Mouse (Mus musculus) neutrophil, adult 65 days (primary cell): ENCODE data around the gene Ccdc136. TPM values are rescaled to one million over a fixed set of nuclear protein-coding genes. Genes with fewer than 3 reads are reported as not detected.

Experiments used
- total RNA-seq: library from RNA; stranded (reverse); gene quantifications from 2 replicates; pipeline ENCODE4 v1.2.4, GENCODE M21; 2023

Ccdc136 gene
- not detected in 2 replicates for total RNA-seq

GRCm38 (mm10) chr6:29395910-29396713 lies at the start of gene Ccdc136:
Ccdc136 (plus strand) TSS chr6:29396309.

GRCm38 (mm10) chr6:29347665-29348370 lies 48.3 kb upstream of the Ccdc136 start, which contains the start of gene Calu:
Calu (plus strand) TSS chr6:29348069.

GRCm38 (mm10) chr6:29388052-29388518 lies 8.0 kb upstream of the Ccdc136 start, which contains the start of gene Opn1sw:
Opn1sw (minus strand) TSS chr6:29388468.

GRCm38 (mm10) chr6:29433038-29433803 lies 37.1 kb downstream of the Ccdc136 start, which contains the start of gene Flnc:
Flnc (plus strand) TSS chr6:29433256.

GRCm38 (mm10) chr6:29467583-29468354 lies 71.7 kb downstream of the Ccdc136 start, which contains the start of gene Atp6v1f:
Atp6v1f (plus strand) TSS chr6:29467718.

GRCm38 (mm10) chr6:29471137-29471536 lies 75.0 kb downstream of the Ccdc136 start, which contains the start of gene Atp6v1fnb:
Atp6v1fnb (plus strand) TSS chr6:29471437.

Other genes starting within 250 kb of the Ccdc136 start
- gene Rbm28, start 231.3 kb upstream of the Ccdc136 start, total RNA-seq: 23.3 and 25.5 TPM in 2 replicates
- not detected in 2 replicates for gene Prrt4, start 216.7 kb upstream of the Ccdc136 start, total RNA-seq
- gene Impdh1, start 179.9 kb upstream of the Ccdc136 start, total RNA-seq: 21.5 and 28.5 TPM in 2 replicates
- gene Hilpda, start 123.8 kb upstream of the Ccdc136 start, total RNA-seq: 5.3 and 9.7 TPM in 2 replicates
- gene Fam71f2, start 116.7 kb upstream of the Ccdc136 start, total RNA-seq: not detected in 2 replicates
- gene Fam71f1, start 77.2 kb upstream of the Ccdc136 start, total RNA-seq: not detected in 2 replicates
- gene Calu, start 48.2 kb upstream of the Ccdc136 start, total RNA-seq: 36.3 and 37.3 TPM in 2 replicates
- gene Opn1sw, start 7.8 kb upstream of the Ccdc136 start, total RNA-seq: not detected in 2 replicates
- gene Flnc, start 36.9 kb downstream of the Ccdc136 start, total RNA-seq: not detected in 2 replicates
- 138 and 155 TPM in 2 replicates for gene Atp6v1f, start 71.4 kb downstream of the Ccdc136 start, total RNA-seq
- gene Atp6v1fnb, start 75.1 kb downstream of the Ccdc136 start, total RNA-seq: 2.5 TPM in 2 replicates
- gene Kcp, start 111.6 kb downstream of the Ccdc136 start, total RNA-seq: not detected in 2 replicates
- gene Irf5, start 130.3 kb downstream of the Ccdc136 start, total RNA-seq: 91.2 and 107 TPM in 2 replicates
- gene Tnpo3, start 213.6 kb downstream of the Ccdc136 start, total RNA-seq: 56.1 and 89.3 TPM in 2 replicates